Mouse (Mus musculus) frontal cortex, postnatal 14 days (tissue): ENCODE measurements at regions not wholly inside any gene's neighbourhood (a gene's known extent, or its start where the extent isn't known, plus 50 kb on each side); places are given as distances from the start of the nearest gene placed in this dataset.
"Not testable (repeated sequence)": the region's sequence is repeated elsewhere in the genome, so short reads cannot be mapped to it uniquely, and the experiment has no call there.

Experiments used
- DNase-seq, 2 experiments: peaks; one replicate each; pipeline ENCODE4 v3.0.0; 2022; ENCODE audit warnings: low spot score in 2 of 2

- no peak for DNase-seq
These were observed 122.2 kb downstream of the Ppp1r3a start for GRCm38 (mm10) chr6:14632837-14633236.

GRCm38 (mm10) chr6:14631719-14632445 lies 123.2 kb downstream of the Ppp1r3a start:
- DNase-seq: no peak

GRCm38 (mm10) chr6:14616629-14617028 lies 138.4 kb downstream of the Ppp1r3a start:
- DNase-seq: no peak

- DNase-seq: no peak
These were observed 147.0 kb downstream of the Ppp1r3a start for GRCm38 (mm10) chr6:14608076-14608475.

- DNase-seq: no peak
These were observed 154.4 kb downstream of the Ppp1r3a start for GRCm38 (mm10) chr6:14600543-14601249.

- DNase-seq: no peak
These were observed 158.1 kb downstream of the Ppp1r3a start for GRCm38 (mm10) chr6:14596880-14597466.

- DNase-seq: no peak
These were observed 169.2 kb downstream of the Ppp1r3a start for GRCm38 (mm10) chr6:14585827-14586226.

GRCm38 (mm10) chr6:14583829-14584228 lies 171.2 kb downstream of the Ppp1r3a start:
- DNase-seq: no peak

GRCm38 (mm10) chr6:14574607-14575006 lies 180.5 kb downstream of the Ppp1r3a start:
- DNase-seq: no peak

GRCm38 (mm10) chr6:14573001-14573400 lies 182.1 kb downstream of the Ppp1r3a start:
- no peak for DNase-seq

GRCm38 (mm10) chr6:14540333-14540732 lies 214.7 kb downstream of the Ppp1r3a start:
- DNase-seq: no peak

- DNase-seq: no peak
These were observed 226.0 kb downstream of the Ppp1r3a start for GRCm38 (mm10) chr6:14529096-14529495.

GRCm38 (mm10) chr6:14528564-14528963 lies 226.5 kb downstream of the Ppp1r3a start:
- DNase-seq: no peak

GRCm38 (mm10) chr6:14522742-14523141 lies 232.3 kb downstream of the Ppp1r3a start:
- DNase-seq: peak in 1 of 2 experiments; percentile 11

- no peak for DNase-seq
These were observed 233.8 kb downstream of the Ppp1r3a start for GRCm38 (mm10) chr6:14521321-14521720.

- DNase-seq: peak in 1 of 2 experiments; percentile 30
These were observed 250.9 kb downstream of the Ppp1r3a start for GRCm38 (mm10) chr6:14504171-14504570.

- no peak for DNase-seq
These were observed 254.4 kb downstream of the Ppp1r3a start for GRCm38 (mm10) chr6:14500663-14501062.

- DNase-seq: not testable (repeated sequence)
These were observed 255.2 kb downstream of the Ppp1r3a start for GRCm38 (mm10) chr6:14499882-14500281.

- not testable (repeated sequence) for DNase-seq
These were observed 268.4 kb downstream of the Ppp1r3a start for GRCm38 (mm10) chr6:14486642-14487041.

GRCm38 (mm10) chr6:14456394-14456793 lies 298.7 kb downstream of the Ppp1r3a start:
- DNase-seq: no peak

- DNase-seq: not testable (repeated sequence)
These were observed 301.8 kb downstream of the Ppp1r3a start for GRCm38 (mm10) chr6:14453321-14453720.

- DNase-seq: no peak
These were observed 323.3 kb downstream of the Ppp1r3a start for GRCm38 (mm10) chr6:14431751-14432150.

GRCm38 (mm10) chr6:14409772-14410171 lies 345.3 kb downstream of the Ppp1r3a start:
- peak; percentile 16 to 29 for DNase-seq
